Mouse (Mus musculus) megakaryocyte, embryonic 14.5 days (primary cell): Measurements from ENCODE around the gene Pgd.

Experiments
- FLI1 ChIP-seq: IDR thresholded peaks from 2 replicates; pipeline ENCODE4 v1.6.1; 2012; ENCODE audit warnings: low read length, inconsistent platforms, mixed read lengths
- GATA1 ChIP-seq: IDR thresholded peaks from 3 replicates; pipeline ENCODE4 v1.6.1; 2012; ENCODE audit warnings: mixed read lengths, low read length, inconsistent platforms, borderline replicate concordance

DNA sequence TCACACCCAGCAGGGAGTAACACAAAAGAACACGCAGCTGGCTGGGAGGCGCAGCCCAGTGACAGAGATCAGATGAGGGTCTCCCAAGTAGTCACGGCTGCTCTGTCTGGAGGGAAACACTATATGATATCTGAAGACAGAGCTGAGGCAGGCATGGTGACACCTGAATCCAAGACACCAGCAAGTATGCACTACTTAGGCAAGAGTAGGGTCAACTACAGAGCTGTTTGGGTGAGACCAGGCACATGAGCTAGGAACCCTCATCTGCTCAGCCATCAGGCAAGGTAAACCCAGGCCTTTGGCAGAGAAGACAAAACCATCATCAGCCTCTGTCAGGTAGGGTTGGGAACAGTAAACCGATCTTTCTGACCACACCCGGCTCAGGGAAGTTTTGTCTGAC is 33.2 kb downstream of the Pgd start:
- TF ChIP-seq GATA1 (no peak), FLI1 (no peak)
